Mouse (Mus musculus) neural tube, embryonic 13.5 days (tissue): ENCODE results near the gene H2al2a. TPM values are rescaled to one million over a fixed set of nuclear protein-coding genes. Genes with fewer than 3 reads are reported as not detected.

Source experiments
- ATAC-seq: fragments of 200-750 bp; cut with Nextera tagmentation; 2 replicates; pipeline ENCODE4 v1.8.0; 2017; ENCODE audit warnings: low read depth, mild to moderate bottlenecking, moderate TSS enrichment, moderate library complexity
- H3K27ac ChIP-seq: fragments of 300-500 bp; sonication (generic); replicated peaks from 2 replicates; pipeline ENCODE4 v1.5.1; 2015; ENCODE audit warnings: moderate library complexity, mild to moderate bottlenecking, inconsistent platforms
- H3K27me3 ChIP-seq: fragments of 300-500 bp; sonication (generic); 2 replicates; pipeline ENCODE4 v1.6.1; 2015; ENCODE audit warnings: mild to moderate bottlenecking, inconsistent platforms
- H3K36me3 ChIP-seq: fragments of 300-500 bp; sonication (generic); 2 replicates; pipeline ENCODE4 v1.6.1; 2015; ENCODE audit warnings: mild to moderate bottlenecking, inconsistent platforms
- H3K4me1 ChIP-seq: fragments of 300-500 bp; sonication (generic); replicated peaks from 2 replicates; pipeline ENCODE4 v1.6.1; 2015; ENCODE audit warnings: inconsistent platforms
- H3K4me2 ChIP-seq: fragments of 300-500 bp; sonication (generic); 2 replicates; pipeline ENCODE4 v1.6.1; 2015; ENCODE audit warnings: inconsistent platforms, mild to moderate bottlenecking, moderate library complexity
- H3K4me3 ChIP-seq: fragments of 300-500 bp; sonication (generic); 2 replicates; pipeline ENCODE4 v1.5.1; 2015; ENCODE audit warnings: mild to moderate bottlenecking, inconsistent platforms
- H3K9ac ChIP-seq: fragments of 300-500 bp; sonication (generic); 2 replicates; pipeline ENCODE4 v1.6.1; 2015; ENCODE audit warnings: moderate library complexity, mild to moderate bottlenecking, inconsistent platforms
- H3K9me3 ChIP-seq: fragments of 300-500 bp; sonication (generic); 2 replicates; pipeline ENCODE4 v1.6.1; 2016; ENCODE audit warnings: inconsistent platforms
- WGBS: fragments of 180-500 bp; shearing (Covaris S2); methylation state at CpG from one replicate; pipeline ENCODE4 v1.1.7; 2015; 5-methylcytosine and 5-hydroxymethylcytosine counted together
- polyA plus RNA-seq: library from polyadenylated mRNA; unstranded; fragments of >200 nt; fragmentation: Nextera tagmentation; extraction: Ambion mirVana; gene quantifications from 2 replicates; pipeline ENCODE4 v1.2.1, GENCODE M21; 2015

H2al2a gene
- polyA plus RNA-seq, 1 experiment from 2014 or later: not detected

GRCm38 (mm10) chr2:18034371-18035250 is 37.9 kb upstream of the H2al2a start:
- Histone ChIP-seq H3K4me1 (peaks cover 74% of the 10 kb centered on the region), H3K4me2 (no peak overlapping the region; the same call in 1 of the 2 replicates)

GRCm38 (mm10) chr2:18033166-18034108 is 36.7 kb upstream of the H2al2a start:
- Histone ChIP-seq H3K27me3 (no peaks in the 10 kb centered on the region), H3K4me3 (no peak overlapping the region), H3K4me1 (peaks cover 69% of the 10 kb centered on the region), H3K27ac (peak overlapping the region; percentile 55), H3K9me3 (no peaks in the 10 kb centered on the region), H3K36me3 (no peaks in the 10 kb centered on the region), H3K4me2 (peak overlapping the region; percentile 96), H3K9ac (peak overlapping the region; percentile 39)
- ATAC-seq: peak; percentile 46; the same call in 1 of the 2 replicates
- WGBS: 30% methylated on average over 10 of the region's 10 CpGs

More at GRCm38 (mm10) chr2:18034371-18035250, 37.9 kb upstream of the H2al2a start:
- Histone ChIP-seq H3K27ac (no peak overlapping the region), H3K27me3 (no peaks in the 10 kb centered on the region), H3K9ac (peak overlapping the region; percentile 39; the same call in 1 of the 2 replicates), H3K4me3 (no peak overlapping the region), H3K9me3 (no peaks in the 10 kb centered on the region), H3K36me3 (no peaks in the 10 kb centered on the region)
- 46% methylated on average over 10 of the region's 10 CpGs for WGBS
- ATAC-seq: no peak

GRCm38 (mm10) chr2:18032538-18032895 is 35.8 kb upstream of the H2al2a start:
- 47% methylated on average over 5 of the region's 5 CpGs for WGBS
- H3K36me3 ChIP-seq: no peaks in the 10 kb centered on the region
- peak overlapping the region; percentile 39; the same call in 1 of the 2 replicates for H3K9ac ChIP-seq
- H3K27ac ChIP-seq: no peak overlapping the region
- H3K27me3 ChIP-seq: no peaks in the 10 kb centered on the region
- no peaks in the 10 kb centered on the region for H3K9me3 ChIP-seq
- peak overlapping the region; percentile 96 for H3K4me2 ChIP-seq
- H3K4me3 ChIP-seq: no peak overlapping the region
- ATAC-seq: no peak
- peaks cover 63% of the 10 kb centered on the region for H3K4me1 ChIP-seq

GRCm38 (mm10) chr2:18031831-18032537 is 35.2 kb upstream of the H2al2a start:
- H3K27ac ChIP-seq: no peak overlapping the region
- H3K27me3 ChIP-seq: no peaks in the 10 kb centered on the region
- H3K4me1 ChIP-seq: peaks cover 66% of the 10 kb centered on the region
- ATAC-seq: no peak
- WGBS: 1% methylated on average over 34 of the region's 34 CpGs
- no peaks in the 10 kb centered on the region for H3K36me3 ChIP-seq
- no peaks in the 10 kb centered on the region for H3K9me3 ChIP-seq
- peak overlapping the region; percentile 84 for H3K9ac ChIP-seq
- H3K4me3 ChIP-seq: peak overlapping the region; percentile 42
- peak overlapping the region; percentile 96 for H3K4me2 ChIP-seq

- H3K9me3 ChIP-seq: no peaks in the 10 kb centered on the region
- no peak for ATAC-seq
- H3K27me3 ChIP-seq: no peaks in the 10 kb centered on the region
- H3K27ac ChIP-seq: no peak overlapping the region
- no peaks in the 10 kb centered on the region for H3K36me3 ChIP-seq
- H3K4me2 ChIP-seq: peak overlapping the region; percentile 96
- peak overlapping the region; percentile 84 for H3K9ac ChIP-seq
- WGBS: 4% methylated on average over 26 of the region's 26 CpGs
- peak overlapping the region; percentile 42 for H3K4me3 ChIP-seq
- peaks cover 73% of the 10 kb centered on the region for H3K4me1 ChIP-seq
Observed at GRCm38 (mm10) chr2:18031271-18031821, 34.6 kb upstream of the H2al2a start.

GRCm38 (mm10) chr2:18030581-18030980 is 33.8 kb upstream of the H2al2a start:
- H3K27ac ChIP-seq: no peak overlapping the region
- no peak overlapping the region for H3K9ac ChIP-seq
- 26% methylated on average over 8 of the region's 8 CpGs for WGBS
- H3K4me1 ChIP-seq: peaks cover 80% of the 10 kb centered on the region
- H3K36me3 ChIP-seq: no peaks in the 10 kb centered on the region
- no peaks in the 10 kb centered on the region for H3K9me3 ChIP-seq
- H3K27me3 ChIP-seq: no peaks in the 10 kb centered on the region
- H3K4me3 ChIP-seq: no peak overlapping the region
- H3K4me2 ChIP-seq: peak overlapping the region; percentile 96
- ATAC-seq: no peak

- ATAC-seq: no peak
- H3K27ac ChIP-seq: no peak overlapping the region
- H3K9ac ChIP-seq: no peak overlapping the region
- peak overlapping the region; percentile 29; the same call in 1 of the 2 replicates for H3K4me2 ChIP-seq
- H3K4me3 ChIP-seq: no peak overlapping the region
- no peaks in the 10 kb centered on the region for H3K27me3 ChIP-seq
- no peaks in the 10 kb centered on the region for H3K36me3 ChIP-seq
- no peaks in the 10 kb centered on the region for H3K9me3 ChIP-seq
- H3K4me1 ChIP-seq: peaks cover 76% of the 10 kb centered on the region
- WGBS: 63% methylated on average over 7 of the region's 7 CpGs
Observed at GRCm38 (mm10) chr2:18029656-18030055, 32.9 kb upstream of the H2al2a start.

- Histone ChIP-seq H3K4me3 (peak overlapping the region; percentile 67), H3K4me1 (peaks cover 64% of the 10 kb centered on the region), H3K27me3 (no peaks in the 10 kb centered on the region), H3K27ac (peak overlapping the region; percentile 99), H3K36me3 (no peaks in the 10 kb centered on the region), H3K4me2 (peak overlapping the region; percentile 98), H3K9ac (peak overlapping the region; percentile 94), H3K9me3 (no peaks in the 10 kb centered on the region)
- peak; percentile 62 for ATAC-seq
- WGBS: under 1% methylated on average over 61 of the region's 61 CpGs
Observed at GRCm38 (mm10) chr2:18028140-18029021, 31.6 kb upstream of the H2al2a start.

GRCm38 (mm10) chr2:18027448-18028139 is 30.8 kb upstream of the H2al2a start:
- peak overlapping the region; percentile 99 for H3K27ac ChIP-seq
- WGBS: under 1% methylated on average over 42 of the region's 44 CpGs
- no peaks in the 10 kb centered on the region for H3K9me3 ChIP-seq
- H3K9ac ChIP-seq: peak overlapping the region; percentile 94
- peaks cover 56% of the 10 kb centered on the region for H3K4me1 ChIP-seq
- no peaks in the 10 kb centered on the region for H3K27me3 ChIP-seq
- H3K36me3 ChIP-seq: no peaks in the 10 kb centered on the region
- ATAC-seq: peak; percentile 84
- H3K4me3 ChIP-seq: peak overlapping the region; percentile 67
- H3K4me2 ChIP-seq: peak overlapping the region; percentile 98
